Mouse (Mus musculus) liver, embryonic 14.5 days (tissue): ENCODE data around the gene Tspear.

Experiments
- CTCF ChIP-seq: IDR thresholded peaks from 2 replicates; pipeline ENCODE4 v1.5.1; 2016; ENCODE audit warnings: antibody characterized with exemption, low read depth, control low read depth
- EP300 ChIP-seq: IDR thresholded peaks from 2 replicates; pipeline ENCODE4 v1.6.1; 2016; ENCODE audit warnings: antibody characterized with exemption, low read depth

DNA sequence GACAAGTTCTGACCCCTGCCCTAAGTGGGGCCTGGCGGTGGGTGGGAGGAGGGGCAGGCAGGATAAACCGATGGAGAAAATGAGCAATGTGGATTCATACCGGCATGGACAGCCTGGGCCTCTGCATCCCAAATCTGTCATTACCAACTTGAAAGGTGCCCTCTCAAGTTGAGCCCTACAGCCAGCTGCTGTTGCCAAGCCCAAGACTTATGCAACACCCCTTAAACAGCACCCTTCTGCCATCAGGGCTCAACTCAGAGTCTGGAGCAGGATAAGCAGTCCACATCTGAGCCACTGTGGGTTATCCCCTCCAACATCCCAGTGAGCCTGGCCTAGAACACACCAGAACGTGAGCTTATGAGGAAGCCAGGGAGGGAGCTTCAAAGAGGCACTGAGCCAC, 226.9 kb downstream of the Tspear start:
- TF ChIP-seq CTCF = no peak
- TF ChIP-seq EP300 = no peak
